Mouse (Mus musculus) MEL-GATA-1-ER (cell line): Measurements from ENCODE around the gene Prkci.
A peak's percentile ranks its signal among the peaks of the same experiment; 100 is the strongest.

Experiments used
- DNase-seq: peaks from one replicate; pipeline ENCODE4 v3.0.0-alpha.2; 2012; ENCODE audit warnings: low read depth; ENCODE audit errors: extremely low read depth

The Prkci gene

GRCm38 (mm10) chr3:31042992-31043391, 47.4 kb downstream of the Prkci start:
- DNase-seq: no peak

GRCm38 (mm10) chr3:31047263-31047662, 51.7 kb downstream of the Prkci start:
- DNase-seq: no peak

DNA sequence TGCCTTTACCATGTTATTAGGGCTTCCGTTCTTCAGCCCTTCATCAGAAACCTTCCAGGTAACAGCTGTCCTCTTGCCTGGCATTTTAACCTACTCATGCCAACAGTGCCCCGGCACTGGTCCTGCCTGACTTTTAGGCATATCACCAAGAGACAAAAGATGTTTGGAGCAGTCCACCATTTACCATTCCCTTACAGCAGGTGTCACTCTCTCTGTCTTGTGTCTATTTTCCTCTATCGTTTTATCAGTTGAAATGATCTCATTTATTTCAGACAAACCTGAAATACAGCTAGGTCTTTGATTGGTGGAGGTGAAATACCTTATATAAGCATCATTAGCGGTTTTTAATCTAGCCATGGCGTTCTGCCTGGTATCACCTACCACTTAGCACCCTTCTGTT, 53.5 kb downstream of the Prkci start:
- no peak for DNase-seq

GRCm38 (mm10) chr3:31050375-31050774, 54.8 kb downstream of the Prkci start:
- no peak for DNase-seq

- DNase-seq: no peak
These were observed 56.2 kb downstream of the Prkci start for GRCm38 (mm10) chr3:31051730-31052129.

DNA sequence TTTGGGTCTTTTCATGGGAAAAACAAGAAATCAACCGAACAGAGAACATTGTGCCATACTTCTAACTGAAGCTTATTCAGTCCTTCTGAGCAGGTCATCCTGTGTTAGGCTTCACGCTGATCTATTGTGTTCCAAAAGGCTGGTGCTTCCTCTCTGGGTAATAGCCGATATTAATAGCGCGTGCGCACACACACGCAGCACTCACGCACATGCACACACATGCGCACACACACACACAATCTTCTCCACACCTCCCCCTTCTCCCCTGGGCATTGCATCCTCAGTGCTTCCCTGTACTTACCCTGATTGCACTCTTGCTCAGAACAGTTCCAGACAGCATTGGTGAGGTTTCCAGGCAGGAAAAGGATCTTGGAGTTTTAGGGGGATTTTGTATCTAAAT, 57.6 kb downstream of the Prkci start:
- no peak for DNase-seq

DNA sequence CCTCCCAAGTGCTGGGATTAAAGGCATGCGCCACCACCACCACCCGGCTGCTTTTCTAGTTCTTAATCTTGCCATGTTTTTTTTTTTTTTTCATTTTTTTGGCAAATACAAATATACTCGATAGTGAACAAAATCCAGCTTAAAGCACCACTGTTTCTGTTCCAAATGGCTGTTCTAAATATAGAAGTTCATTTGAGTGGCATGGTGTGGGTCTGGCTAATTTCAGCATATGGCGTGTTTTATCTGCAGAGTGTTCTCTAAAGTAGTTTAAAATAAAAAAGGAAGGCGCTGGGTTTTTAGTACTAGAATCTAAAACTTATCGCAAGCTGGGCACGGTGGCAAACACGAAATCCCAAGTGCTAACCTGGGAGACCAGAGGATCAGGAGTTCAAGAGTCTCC, 59.3 kb downstream of the Prkci start:
- DNase-seq: no peak

GRCm38 (mm10) chr3:31056047-31056650, 60.6 kb downstream of the Prkci start:
- peak; percentile 60 for DNase-seq

- DNase-seq: peak; percentile 91
These were observed 61.4 kb downstream of the Prkci start for GRCm38 (mm10) chr3:31056651-31057627.

- peak; percentile 50 for DNase-seq
These were observed 65.2 kb downstream of the Prkci start for GRCm38 (mm10) chr3:31060745-31061102.

- peak; percentile 73 for DNase-seq
These were observed 65.7 kb downstream of the Prkci start for GRCm38 (mm10) chr3:31061103-31061785.

DNA sequence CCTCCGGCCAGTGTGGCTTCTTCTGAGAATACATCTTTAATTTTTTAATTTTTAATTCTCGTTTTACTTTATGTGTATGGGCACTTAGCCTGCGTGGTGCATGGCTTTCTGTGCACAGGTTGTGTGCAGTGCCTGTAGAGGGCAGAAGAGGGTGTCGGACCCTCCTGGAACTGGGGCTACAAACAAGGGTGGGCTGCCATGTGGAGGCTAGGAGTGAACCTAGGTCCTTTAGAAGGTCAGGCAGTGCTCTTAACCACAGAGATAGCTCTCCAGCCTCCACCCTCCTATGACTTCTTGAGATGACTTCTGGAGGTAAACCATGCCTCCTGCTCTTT, 66.2 kb downstream of the Prkci start:
- no peak for DNase-seq

DNA sequence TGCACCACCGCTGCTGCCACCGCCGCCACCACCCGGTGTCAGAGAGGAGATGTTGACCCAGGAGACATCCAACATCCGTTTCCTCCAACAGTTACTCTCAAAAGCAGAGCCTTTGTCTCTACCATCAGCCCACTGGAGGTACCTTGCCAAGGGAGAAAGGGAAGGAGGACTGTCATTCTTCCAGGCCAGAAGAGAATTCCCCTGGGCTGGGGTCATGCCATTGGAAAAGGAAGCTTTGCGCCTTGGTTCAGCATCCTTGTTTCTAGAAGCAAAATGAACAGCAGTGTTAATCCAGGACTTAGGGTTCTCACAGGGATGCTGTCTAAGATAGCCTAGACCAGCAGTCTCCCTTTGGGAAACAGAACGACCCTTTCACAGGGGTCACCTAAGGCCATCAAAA, 66.8 kb downstream of the Prkci start:
- DNase-seq: no peak

GRCm38 (mm10) chr3:31068482-31068881, 72.9 kb downstream of the Prkci start:
- no peak for DNase-seq

- DNase-seq: no peak
These were observed 76.3 kb downstream of the Prkci start for GRCm38 (mm10) chr3:31071804-31072203.

DNA sequence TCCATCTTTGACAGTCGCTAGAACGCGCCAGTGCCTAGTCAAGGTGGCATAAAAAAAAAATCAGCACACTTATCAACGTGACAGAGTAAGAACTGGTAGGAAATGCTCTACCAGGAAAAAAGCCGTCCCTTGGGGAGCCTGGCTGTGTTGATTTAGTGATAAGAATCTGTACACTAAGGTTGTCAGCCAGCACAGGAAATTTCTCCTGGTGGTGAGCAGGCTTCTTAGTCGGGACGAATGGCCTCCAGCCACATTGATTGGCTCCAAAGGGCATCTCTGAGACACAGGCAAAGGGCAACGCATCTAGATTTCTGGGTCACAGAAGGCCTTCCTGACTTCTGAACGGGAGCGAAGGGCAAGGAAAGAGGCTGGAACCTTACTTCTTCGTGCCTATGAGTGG, 80.3 kb downstream of the Prkci start:
- no peak for DNase-seq

DNA sequence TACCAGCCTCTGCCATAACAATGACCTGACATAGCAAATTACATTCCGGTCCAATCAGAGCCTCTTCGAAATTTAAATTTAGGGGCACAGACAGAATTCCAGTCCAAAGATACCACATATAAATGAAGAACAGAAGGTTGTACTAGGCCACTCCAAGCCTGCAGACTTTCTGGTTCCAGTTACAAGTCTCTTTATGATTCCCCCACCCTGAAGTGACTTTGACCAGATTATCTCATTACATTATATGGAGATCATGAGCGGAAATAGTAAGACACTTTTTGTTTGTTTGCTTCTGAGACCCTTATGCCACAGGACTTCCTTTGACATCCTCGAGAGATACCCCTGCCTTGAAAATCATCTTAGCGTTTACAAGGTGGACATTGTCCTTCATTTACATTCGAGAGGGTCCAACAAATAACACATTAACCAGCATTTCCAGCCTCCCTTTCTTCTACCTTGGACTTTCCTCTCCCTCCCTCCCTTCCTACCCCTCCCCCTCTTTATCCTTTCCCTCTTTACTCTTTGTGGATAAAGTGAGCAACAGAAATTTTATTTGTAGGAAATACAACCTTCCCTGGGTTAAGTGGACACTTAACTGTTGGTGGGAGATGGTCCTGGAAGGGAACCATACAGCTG, 81.6 kb downstream of the Prkci start:
- DNase-seq: no peak

- DNase-seq: no peak
These were observed 83.9 kb downstream of the Prkci start for GRCm38 (mm10) chr3:31079450-31079849.

DNA sequence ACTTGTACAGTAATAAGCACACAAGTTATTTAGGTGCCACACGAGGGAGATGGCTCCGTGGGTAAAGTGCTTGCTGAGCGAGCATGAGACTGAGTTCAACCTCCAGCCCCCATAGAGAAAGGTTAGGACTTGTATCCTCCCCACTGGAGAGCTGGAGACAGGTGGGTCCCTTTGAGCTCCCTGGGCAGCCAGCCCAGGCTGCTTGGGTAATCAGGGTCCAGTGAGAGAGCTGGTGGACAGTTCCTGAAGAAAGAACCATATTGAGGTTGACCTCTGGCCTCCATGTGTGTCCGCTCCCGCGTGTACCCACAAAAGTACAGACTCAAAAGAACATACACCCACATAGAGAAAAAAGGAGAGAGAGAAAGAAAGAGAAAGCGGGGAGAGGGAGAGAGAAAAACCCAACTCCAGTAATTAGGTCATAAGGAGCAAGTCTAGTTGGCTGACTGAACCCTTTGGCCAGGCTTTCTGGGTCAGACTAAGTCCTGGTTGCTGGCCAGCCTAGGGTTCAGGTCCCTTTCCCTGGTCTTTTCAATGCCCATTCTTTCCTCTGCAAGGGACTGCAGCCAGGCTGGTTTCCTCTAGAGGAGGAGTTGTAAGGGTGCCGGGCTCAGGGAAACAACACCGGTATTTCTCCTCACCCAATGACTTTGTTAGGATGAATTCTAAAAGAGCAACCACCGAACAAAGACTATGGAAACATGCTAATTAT, 85.4 kb downstream of the Prkci start:
- no peak for DNase-seq

DNA sequence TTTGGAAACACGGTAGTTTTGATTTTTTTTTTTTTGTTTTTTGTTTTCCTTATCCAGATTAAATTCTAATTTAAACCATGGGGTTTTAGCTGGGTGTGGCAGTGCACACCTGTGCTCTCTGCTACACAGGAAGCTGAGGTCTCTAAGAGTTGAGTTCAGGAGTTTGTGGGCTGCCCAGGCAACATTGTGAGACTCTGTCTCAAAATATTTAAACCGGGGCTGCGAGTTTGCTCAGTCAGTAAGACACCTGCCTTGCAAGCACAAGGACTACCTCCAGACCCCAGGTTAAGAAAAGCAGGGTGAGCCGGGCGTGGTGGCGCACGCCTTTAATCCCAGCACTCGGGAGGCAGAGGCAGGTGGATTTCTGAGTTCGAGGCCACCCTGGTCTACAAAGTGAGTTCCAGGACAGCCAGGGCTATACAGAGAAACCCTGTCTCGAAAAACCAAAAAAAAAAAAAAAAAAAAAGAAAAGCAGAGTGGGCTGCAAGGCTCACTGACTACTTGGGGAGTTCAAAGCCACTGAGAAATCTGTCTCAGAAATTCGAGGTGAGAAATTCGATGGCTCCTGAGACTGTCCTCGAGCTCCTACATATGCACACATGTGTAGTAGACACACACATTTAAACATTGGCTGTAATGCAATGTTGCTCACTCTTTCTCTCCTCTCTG, 87.4 kb downstream of the Prkci start:
- DNase-seq: no peak
